In genomic region chr16:91786425-91786824, GRCm38 (mm10) we compare ENCODE assay signal across 8 mouse cellular contexts. TPM values are rescaled to one million over a fixed set of nuclear protein-coding genes. Genes with fewer than 3 reads are reported as not detected.
DNase-seq lines count a peak whose midpoint lies in the region; ATAC-seq and TF ChIP-seq lines count a peak whose summit lies in the region.

No protein-coding gene starts in this region.

- DNase-seq in gastrocnemius, adult 2 months, result peak; percentile 28
- DNase-seq in gastrocnemius, postnatal 14 days, result no peak
- DNase-seq in right cerebral cortex, postnatal 4 days, result peak; percentile 56
- DNase-seq in right cerebral cortex, postnatal 36 days (ENCODE audit: low spot score in 2 of 2), result no peak
- peak; percentile 30 for DNase-seq in heart, postnatal 25 days (ENCODE audit: low spot score)
- no peak for DNase-seq in urinary bladder, postnatal 10 days (ENCODE audit: low spot score)
- no peak for DNase-seq in thymus, postnatal 36 days

- H3K4me1 ChIP-seq in neural tube, embryonic 15.5 days, result peaks cover 21% of the 10 kb centered on the region

- no peak for TF ChIP-seq CTCF in gastrocnemius, adult 2 months (IDR thresholded peaks at IDR 0.05)

- H3K27me3 ChIP-seq in neural tube, embryonic 15.5 days (replicated peaks), result no peaks in the 10 kb centered on the region

- peaks cover 18% of the 10 kb centered on the region for H3K36me3 ChIP-seq in neural tube, embryonic 15.5 days

- ATAC-seq in neural tube, embryonic 15.5 days (ENCODE audit: low FRiP score), result no peak

- no peak overlapping the region for H3K4me2 ChIP-seq in neural tube, embryonic 15.5 days

- WGBS in neural tube, embryonic 15.5 days, result 66% methylated on average over 10 of the region's 10 CpGs

- H3K9me3 ChIP-seq in neural tube, embryonic 15.5 days (replicated peaks), result no peaks in the 10 kb centered on the region

- no peak overlapping the region for H3K4me3 ChIP-seq in gastrocnemius, adult 2 months
- H3K4me3 ChIP-seq in neural tube, embryonic 15.5 days (replicated peaks), result no peak overlapping the region

- no peak overlapping the region for H3K9ac ChIP-seq in neural tube, embryonic 15.5 days (replicated peaks)

- H3K27ac ChIP-seq in gastrocnemius, adult 2 months, result no peak overlapping the region; the same call in 1 of the 2 replicates
- H3K27ac ChIP-seq in neural tube, embryonic 15.5 days (replicated peaks), result peak overlapping the region; percentile 43; the same call in 1 of the 2 replicates

- intact Hi-C loops in gastrocnemius, adult 2 months (cut with DNase I), result no loop called here
- intact Hi-C loops in gastrocnemius, postnatal 14 days (cut with DNase I; ENCODE audit: low total_unique reads), result no loop called here
- intact Hi-C loops in heart, postnatal 25 days (cut with DNase I), result loop anchor here (5.0 kb wide), 1 partner anchor 49 kb away; no protein-coding TSS in a partner anchor

RNA-seq across cellular contexts. Expression of gene Itsn1, which starts 57.3 kb away (rescaled TPM):
- total RNA-seq in gastrocnemius, adult 2 months (2021), result 10 to 100 TPM; 60.2 to 66.1 TPM
- total RNA-seq in gastrocnemius, postnatal 14 days (2021), result 10 to 100 TPM; 45.6 to 52.0 TPM
- 10 to 100 TPM; 40.8 to 56.7 TPM for total RNA-seq in heart, postnatal 25 days (2021)
- 44.5 and 48.6 TPM in 2 replicates for polyA plus RNA-seq in neural tube, embryonic 15.5 days (2015; fragmentation: Nextera tagmentation; extraction: Ambion mirVana)

RNA-seq across cellular contexts. Expression of gene Cryzl1, which starts 57.6 kb away (rescaled TPM):
- total RNA-seq in gastrocnemius, adult 2 months (2021), result 10 to 100 TPM; 17.7 to 18.1 TPM
- total RNA-seq in gastrocnemius, postnatal 14 days (2021), result 10 to 100 TPM; 13.3 to 13.8 TPM
- total RNA-seq in heart, postnatal 25 days (2021), result 10 to 100 TPM; 22.7 to 24.7 TPM
- polyA plus RNA-seq in neural tube, embryonic 15.5 days (2015; fragmentation: Nextera tagmentation; extraction: Ambion mirVana), result 98.8 and 113 TPM in 2 replicates

Comparison
In these comparisons a context has a peak if more than half of its experiments do, and no peak if none do; other contexts are left out.
1. DNase-seq: peak in gastrocnemius, adult 2 months (single experiment), right cerebral cortex, postnatal 4 days (single experiment) and heart, postnatal 25 days (single experiment); none in gastrocnemius, postnatal 14 days (single experiment), right cerebral cortex, postnatal 36 days (0 of 2), urinary bladder, postnatal 10 days (single experiment) and thymus, postnatal 36 days (0 of 2).